Mouse (Mus musculus) midbrain, embryonic 14.5 days (tissue): Measurements from ENCODE around the gene Bicra. TPM values are rescaled to one million over a fixed set of nuclear protein-coding genes. Genes with fewer than 3 reads are reported as not detected.

Source experiments
- ATAC-seq: fragments of 200-750 bp; cut with Nextera tagmentation; 2 replicates; pipeline ENCODE4 v1.8.0; 2017; ENCODE audit warnings: moderate number of reproducible peaks, moderate library complexity; ENCODE audit not compliant: low FRiP score, low TSS enrichment
- DNase-seq: peaks from one replicate; pipeline ENCODE4 v3.0.0-alpha.2; 2015
- H3K27ac ChIP-seq: fragments of 300-500 bp; sonication (generic); replicated peaks from 2 replicates; pipeline ENCODE4 v1.5.1; 2014; ENCODE audit warnings: mild to moderate bottlenecking, low read depth, low read length, moderate library complexity
- H3K27me3 ChIP-seq: fragments of 300-500 bp; sonication (generic); 2 replicates; pipeline ENCODE4 v1.6.1; 2014; ENCODE audit warnings: low read length, control low read depth, mixed read lengths; ENCODE audit not compliant: control insufficient read depth, insufficient read depth
- H3K36me3 ChIP-seq: fragments of 300-500 bp; sonication (generic); 2 replicates; pipeline ENCODE4 v1.6.1; 2014; ENCODE audit warnings: low read length, control low read depth; ENCODE audit not compliant: control insufficient read depth, insufficient read depth
- H3K4me1 ChIP-seq: fragments of 300-500 bp; sonication (generic); 2 replicates; pipeline ENCODE4 v1.6.1; 2014; ENCODE audit warnings: mild to moderate bottlenecking, antibody characterized with exemption, low read length, control low read depth; ENCODE audit not compliant: control insufficient read depth, insufficient read depth
- H3K4me2 ChIP-seq: fragments of 300-500 bp; sonication (generic); 2 replicates; pipeline ENCODE4 v1.6.1; 2014; ENCODE audit warnings: mild to moderate bottlenecking, low read length, moderate library complexity
- H3K4me3 ChIP-seq: fragments of 300-500 bp; sonication (generic); replicated peaks from 2 replicates; pipeline ENCODE4 v1.5.1; 2014; ENCODE audit warnings: low read depth, low read length
- H3K9ac ChIP-seq: fragments of 300-500 bp; sonication (generic); replicated peaks from 2 replicates; pipeline ENCODE4 v1.6.1; 2014; ENCODE audit warnings: mild to moderate bottlenecking, low read length, moderate library complexity
- H3K9me3 ChIP-seq: fragments of 300-500 bp; sonication (generic); 2 replicates; pipeline ENCODE4 v1.6.1; 2016; ENCODE audit warnings: low read length, control low read depth, mixed read lengths; ENCODE audit not compliant: control insufficient read depth
- WGBS: fragments of 180-500 bp; shearing (Covaris S2); extraction: QIAGEN DNeasy Blood & Tissue Kit; methylation state at CpG from one replicate; pipeline ENCODE4 v1.1.7; 2014; 5-methylcytosine and 5-hydroxymethylcytosine counted together
- polyA plus RNA-seq: library from polyadenylated mRNA; unstranded; fragments of >200 nt; fragmentation: Nextera tagmentation; extraction: Ambion mirVana; gene quantifications from 2 replicates; pipeline ENCODE4 v1.2.1, GENCODE M21; 2014

The Bicra gene
- polyA plus RNA-seq: 6.5 and 9.0 TPM in 2 replicates

GRCm38 (mm10) chr7:16047338-16048146, at the start of gene Bicra:
Gene Bicra (minus strand): TSS chr7:16047921.
- H3K4me3 ChIP-seq: peak within 1 kb of the TSS; percentile 86
- under 1% methylated on average over 69 of the region's 69 CpGs for WGBS
- peak within 1 kb of the TSS; percentile 76 for H3K4me2 ChIP-seq
- H3K4me1 ChIP-seq: peaks cover 43% of the 10 kb centered on the region
- peak within 1 kb of the TSS; percentile 99 for H3K9ac ChIP-seq
- H3K27me3 ChIP-seq: no peaks in the 10 kb centered on the region
- DNase-seq: peak; percentile 94
- H3K36me3 ChIP-seq: 0 out of 2 replicates have a peak, but pooled peaks cover 2% of the 10 kb centered on the region
- peak; percentile 79 for ATAC-seq
- peak within 1 kb of the TSS; percentile 99 for H3K27ac ChIP-seq
- H3K9me3 ChIP-seq: no peaks in the 10 kb centered on the region

- Histone ChIP-seq H3K4me1 (peaks cover 9% of the 10 kb centered on the region), H3K36me3 (no peaks in the 10 kb centered on the region), H3K27ac (no peak overlapping the region), H3K27me3 (no peaks in the 10 kb centered on the region), H3K4me3 (no peak overlapping the region), H3K9ac (no peak overlapping the region), H3K4me2 (no peak overlapping the region), H3K9me3 (no peaks in the 10 kb centered on the region)
- 68% methylated on average over 3 of the region's 3 CpGs for WGBS
- ATAC-seq (no peak), DNase-seq (no peak)
Measured at GRCm38 (mm10) chr7:16094592-16094991, 46.9 kb upstream of the Bicra start.

- H3K27ac ChIP-seq: no peak overlapping the region
- no peak overlapping the region for H3K9ac ChIP-seq
- H3K36me3 ChIP-seq: no peaks in the 10 kb centered on the region
- WGBS: 77% methylated on average over 2 of the region's 2 CpGs
- no peaks in the 10 kb centered on the region for H3K27me3 ChIP-seq
- no peak for ATAC-seq
- no peak overlapping the region for H3K4me2 ChIP-seq
- no peaks in the 10 kb centered on the region for H3K4me1 ChIP-seq
- H3K4me3 ChIP-seq: no peak overlapping the region
- DNase-seq: no peak
- no peaks in the 10 kb centered on the region for H3K9me3 ChIP-seq
Measured at GRCm38 (mm10) chr7:16087587-16087986, 39.9 kb upstream of the Bicra start.

DNA sequence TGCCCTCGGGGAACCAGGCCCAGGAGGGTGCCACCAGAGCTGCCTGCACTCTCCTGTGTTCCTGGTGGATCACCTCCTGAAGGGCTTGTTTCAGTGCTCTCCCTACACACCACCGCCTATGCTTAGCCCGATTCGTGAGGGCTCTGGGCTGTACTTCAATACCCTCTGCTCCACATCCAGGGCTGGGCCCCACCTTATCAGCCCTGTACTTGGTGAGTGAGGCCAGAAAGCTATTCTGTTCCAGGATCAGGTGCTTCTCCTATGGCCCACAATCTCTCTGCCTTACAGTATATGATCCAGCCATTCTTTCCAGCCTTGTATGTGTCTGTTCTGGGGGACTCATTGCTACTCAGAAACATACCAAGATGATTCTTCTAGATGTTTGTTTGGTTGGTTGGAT, 35.6 kb upstream of the Bicra start:
- no peak overlapping the region for H3K4me2 ChIP-seq
- H3K9me3 ChIP-seq: no peaks in the 10 kb centered on the region
- ATAC-seq (no peak), DNase-seq (no peak)
- H3K4me1 ChIP-seq: no peaks in the 10 kb centered on the region
- no peak overlapping the region for H3K4me3 ChIP-seq
- H3K27ac ChIP-seq: no peak overlapping the region
- no peaks in the 10 kb centered on the region for H3K36me3 ChIP-seq
- H3K27me3 ChIP-seq: no peaks in the 10 kb centered on the region
- no peak overlapping the region for H3K9ac ChIP-seq
- WGBS: 63% methylated on average over 4 of the region's 4 CpGs

DNA sequence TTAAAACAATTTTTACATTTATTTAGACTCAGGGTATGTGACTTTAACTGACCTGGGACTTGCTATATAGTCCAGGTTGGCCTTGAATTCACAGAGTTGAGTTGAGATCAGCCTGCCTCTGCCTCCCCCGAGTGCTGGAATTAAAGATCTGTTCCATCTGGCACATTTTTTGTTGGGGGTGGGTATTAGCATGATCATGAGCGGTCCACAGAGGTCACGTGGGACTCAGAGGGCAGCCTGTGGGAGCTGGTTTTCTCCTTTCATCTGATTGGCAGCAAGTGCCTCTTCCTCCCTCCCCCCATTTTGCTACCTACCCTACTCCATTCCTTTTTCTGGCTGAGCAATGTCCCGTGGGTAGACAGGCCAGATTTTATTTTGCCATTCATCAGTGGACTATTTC, 32.9 kb upstream of the Bicra start:
- no peak for DNase-seq
- H3K4me3 ChIP-seq: no peak overlapping the region
- no peaks in the 10 kb centered on the region for H3K4me1 ChIP-seq
- H3K27ac ChIP-seq: no peak overlapping the region
- H3K9me3 ChIP-seq: no peaks in the 10 kb centered on the region
- H3K36me3 ChIP-seq: no peaks in the 10 kb centered on the region
- H3K4me2 ChIP-seq: no peak overlapping the region
- no peak overlapping the region for H3K9ac ChIP-seq
- 71% methylated on average over 4 of the region's 4 CpGs for WGBS
- ATAC-seq: no peak
- no peaks in the 10 kb centered on the region for H3K27me3 ChIP-seq

- Histone ChIP-seq H3K9me3 (no peaks in the 10 kb centered on the region), H3K4me1 (no peaks in the 10 kb centered on the region), H3K36me3 (no peaks in the 10 kb centered on the region), H3K27me3 (no peaks in the 10 kb centered on the region), H3K4me3 (no peak overlapping the region), H3K27ac (no peak overlapping the region), H3K4me2 (no peak overlapping the region), H3K9ac (no peak overlapping the region)
- ATAC-seq (no peak), DNase-seq (no peak)
- WGBS: 65% methylated on average over 1 of the region's 1 CpGs
Measured at GRCm38 (mm10) chr7:16079947-16080346, 32.2 kb upstream of the Bicra start.

- Histone ChIP-seq H3K4me1 (no peaks in the 10 kb centered on the region), H3K36me3 (no peaks in the 10 kb centered on the region), H3K9ac (no peak overlapping the region), H3K9me3 (no peaks in the 10 kb centered on the region), H3K27me3 (no peaks in the 10 kb centered on the region), H3K4me2 (no peak overlapping the region), H3K27ac (no peak overlapping the region), H3K4me3 (no peak overlapping the region)
- WGBS: 85% methylated on average over 6 of the region's 6 CpGs
- ATAC-seq (no peak), DNase-seq (no peak)
Measured at GRCm38 (mm10) chr7:16071906-16072305, 24.2 kb upstream of the Bicra start.

DNA sequence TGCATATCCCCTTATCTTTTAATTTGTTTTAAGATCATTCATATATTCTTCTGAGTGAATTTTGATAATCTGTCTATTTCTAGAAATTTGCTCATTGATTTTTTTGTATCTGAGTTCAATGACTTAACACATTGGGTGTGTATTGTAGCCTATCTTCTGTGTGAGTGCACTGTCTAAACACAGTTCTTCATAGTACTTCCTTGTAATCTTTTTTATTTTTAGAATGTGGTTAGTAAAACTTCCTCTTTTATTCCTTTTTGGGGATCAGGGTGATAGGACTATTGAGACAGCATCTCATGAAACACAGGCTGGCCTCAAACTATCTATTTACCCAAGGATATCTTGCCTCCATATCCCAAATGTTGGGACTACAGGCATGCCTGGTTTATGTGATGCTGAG, 23.1 kb upstream of the Bicra start:
- H3K4me3 ChIP-seq: no peak overlapping the region
- DNase-seq: no peak
- H3K27ac ChIP-seq: no peak overlapping the region
- H3K4me2 ChIP-seq: no peak overlapping the region
- no peak overlapping the region for H3K9ac ChIP-seq
- no peaks in the 10 kb centered on the region for H3K27me3 ChIP-seq
- H3K9me3 ChIP-seq: no peaks in the 10 kb centered on the region
- no peaks in the 10 kb centered on the region for H3K36me3 ChIP-seq
- no peaks in the 10 kb centered on the region for H3K4me1 ChIP-seq
- no peak for ATAC-seq

GRCm38 (mm10) chr7:16063490-16063889, 15.8 kb upstream of the Bicra start:
- no peak for ATAC-seq
- Histone ChIP-seq H3K27me3 (peaks cover 3% of the 10 kb centered on the region; the same call in 1 of the 2 replicates), H3K9ac (no peak overlapping the region), H3K4me1 (no peaks in the 10 kb centered on the region), H3K4me3 (no peak overlapping the region), H3K9me3 (no peaks in the 10 kb centered on the region), H3K27ac (no peak overlapping the region), H3K36me3 (no peaks in the 10 kb centered on the region), H3K4me2 (no peak overlapping the region)
- no peak for DNase-seq
- 30% methylated on average over 4 of the region's 4 CpGs for WGBS
